Mouse (Mus musculus): ENCODE data around the gene Slc39a8.

GRCm38 (mm10) chr3:135915941-135916340 lies 90.9 kb downstream of the Slc39a8 start:
- TF ChIP-seq CTCF (IDR thresholded peaks at IDR 0.05; ENCODE audit: extremely low read depth, insufficient read depth, low read length) (no peak), POLR2A (IDR thresholded peaks at IDR 0.05; ENCODE audit: extremely low read depth, insufficient read depth, low read length) (no peak)

All from cortical plate, adult 2 months (tissue).